Mouse (Mus musculus) cerebellum, adult 2 months (tissue): ENCODE results near the gene Tldc1.

Experiments used
- CTCF ChIP-seq: fragments of 200-500 bp; IDR thresholded peaks from 2 replicates; pipeline ENCODE4 v1.5.1; 2011; ENCODE audit warnings: low read depth, mild to moderate bottlenecking, control low read depth, low read length, moderate library complexity, borderline replicate concordance; ENCODE audit not compliant: insufficient read depth
- POLR2A ChIP-seq: fragments of 200-500 bp; IDR thresholded peaks from 2 replicates; pipeline ENCODE4 v1.6.1; 2011; ENCODE audit warnings: low read length, control low read depth, borderline replicate concordance; ENCODE audit not compliant: insufficient read depth

DNA sequence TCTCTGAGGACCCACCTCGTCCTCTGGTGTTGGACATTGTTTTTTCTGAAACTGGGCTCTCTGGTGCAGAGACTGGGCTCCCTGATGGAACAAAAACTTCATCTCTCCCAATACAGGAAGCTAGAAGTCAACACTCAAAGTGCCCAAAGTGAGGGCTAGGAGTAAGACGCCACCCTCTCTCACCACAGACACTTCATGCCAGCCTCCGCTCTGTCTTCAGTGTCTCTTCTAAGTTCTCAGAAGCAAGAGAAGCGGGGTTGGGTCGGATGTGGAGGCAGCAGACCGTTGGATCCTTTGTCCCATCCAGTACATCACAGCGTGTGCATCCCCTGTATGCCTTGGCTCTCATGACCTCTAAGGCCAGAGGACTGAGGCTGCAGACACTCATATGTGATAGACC lies 11.4 kb upstream of the Tldc1 start:
- TF ChIP-seq CTCF: no peak
- TF ChIP-seq POLR2A: no peak
